Mouse (Mus musculus) limb, embryonic 10.5 days (tissue): ENCODE results near the gene Hikeshi. TPM values are rescaled to one million over a fixed set of nuclear protein-coding genes. Genes with fewer than 3 reads are reported as not detected.
A peak's percentile ranks its signal among the peaks of the same experiment; 100 is the strongest.

Experiments
- DNase-seq: peaks from one replicate; pipeline ENCODE4 v3.0.0-alpha.2; 2017; ENCODE audit warnings: low spot score
- H3K27ac ChIP-seq: fragments of 300-500 bp; sonication (generic); 2 replicates; pipeline ENCODE4 v1.5.1; 2016; ENCODE audit warnings: mild to moderate bottlenecking
- H3K27me3 ChIP-seq: fragments of 300-500 bp; sonication (generic); 2 replicates; pipeline ENCODE4 v1.6.1; 2016; ENCODE audit warnings: low read depth, mild to moderate bottlenecking; ENCODE audit not compliant: poor library complexity, severe bottlenecking
- H3K36me3 ChIP-seq: fragments of 300-500 bp; sonication (generic); 2 replicates; pipeline ENCODE4 v1.6.1; 2016; ENCODE audit warnings: mild to moderate bottlenecking, moderate library complexity
- H3K4me1 ChIP-seq: fragments of 300-500 bp; sonication (generic); 2 replicates; pipeline ENCODE4 v1.6.1; 2016
- H3K4me3 ChIP-seq: fragments of 300-500 bp; sonication (generic); 2 replicates; pipeline ENCODE4 v1.5.1; 2016; ENCODE audit warnings: mild to moderate bottlenecking, moderate library complexity
- H3K9me3 ChIP-seq: fragments of 300-500 bp; sonication (generic); replicated peaks from 2 replicates; pipeline ENCODE4 v1.6.1; 2016; ENCODE audit warnings: mild to moderate bottlenecking
- WGBS: fragments of 180-500 bp; shearing (Covaris S2); methylation state at CpG from one replicate; pipeline ENCODE4 v1.1.7; 2016; 5-methylcytosine and 5-hydroxymethylcytosine counted together
- polyA plus RNA-seq: library from polyadenylated mRNA; unstranded; fragments of >200 nt; fragmentation: Nextera tagmentation; extraction: Ambion mirVana; gene quantifications from 2 replicates; pipeline ENCODE4 v1.2.1, GENCODE M21; 2016

The Hikeshi gene
- polyA plus RNA-seq, 1 experiment from 2014 or later: 138 TPM

DNA sequence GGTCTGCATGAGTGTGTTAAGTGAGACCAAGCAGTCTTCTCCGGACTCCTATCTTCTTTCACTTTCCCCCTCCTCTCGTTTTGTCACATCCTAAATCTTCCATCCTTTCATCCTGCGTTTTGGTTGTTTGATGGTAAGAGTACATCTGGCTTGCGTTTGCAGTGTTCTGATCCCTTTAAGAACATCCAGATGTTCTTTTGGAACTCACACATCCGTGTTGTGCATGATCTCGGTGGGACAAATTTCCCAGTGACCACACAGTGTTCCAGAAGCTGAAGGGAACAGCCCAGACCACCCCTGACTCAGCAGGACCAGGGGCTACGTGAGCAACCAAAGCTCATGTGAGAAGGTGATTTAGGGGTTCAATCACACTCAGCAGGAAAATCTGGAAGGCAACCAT is 32.6 kb downstream of the Hikeshi start:
- Histone ChIP-seq H3K36me3 (no peaks in the 10 kb centered on the region), H3K27me3 (0 out of 2 replicates have a peak, but pooled peaks cover 3% of the 10 kb centered on the region), H3K4me3 (no peak overlapping the region), H3K27ac (0 out of 2 replicates have a peak overlapping the region, but pooled peaks have one; percentile 27), H3K4me1 (peaks cover 22% of the 10 kb centered on the region), H3K9me3 (no peaks in the 10 kb centered on the region)
- WGBS: 16% methylated on average over 7 of the region's 7 CpGs
- DNase-seq: peak; percentile 50

DNA sequence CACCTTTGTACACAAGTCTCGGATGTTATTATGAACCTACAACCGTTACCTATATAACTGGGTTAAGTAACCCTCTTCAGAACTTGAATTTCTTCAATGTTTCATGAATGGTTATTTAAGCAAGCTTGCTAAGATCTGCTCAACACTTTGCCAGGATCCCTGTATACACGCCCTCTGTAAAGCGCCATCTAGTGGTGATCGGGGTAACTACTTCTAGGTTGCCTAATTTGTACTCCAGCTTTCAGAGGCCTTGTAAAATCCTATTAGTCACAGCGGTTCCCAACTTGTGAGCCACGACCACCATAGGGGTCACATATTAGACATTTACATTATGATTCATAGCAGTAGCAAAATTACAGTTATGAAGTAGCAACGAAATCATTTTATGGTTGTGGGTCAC is 33.1 kb downstream of the Hikeshi start:
- DNase-seq: peak; percentile 79
- Histone ChIP-seq H3K4me1 (peaks cover 24% of the 10 kb centered on the region), H3K36me3 (no peaks in the 10 kb centered on the region), H3K27me3 (0 out of 2 replicates have a peak, but pooled peaks cover 3% of the 10 kb centered on the region), H3K27ac (no peak overlapping the region), H3K4me3 (no peak overlapping the region), H3K9me3 (no peaks in the 10 kb centered on the region)
- WGBS: 20% methylated on average over 8 of the region's 8 CpGs

DNA sequence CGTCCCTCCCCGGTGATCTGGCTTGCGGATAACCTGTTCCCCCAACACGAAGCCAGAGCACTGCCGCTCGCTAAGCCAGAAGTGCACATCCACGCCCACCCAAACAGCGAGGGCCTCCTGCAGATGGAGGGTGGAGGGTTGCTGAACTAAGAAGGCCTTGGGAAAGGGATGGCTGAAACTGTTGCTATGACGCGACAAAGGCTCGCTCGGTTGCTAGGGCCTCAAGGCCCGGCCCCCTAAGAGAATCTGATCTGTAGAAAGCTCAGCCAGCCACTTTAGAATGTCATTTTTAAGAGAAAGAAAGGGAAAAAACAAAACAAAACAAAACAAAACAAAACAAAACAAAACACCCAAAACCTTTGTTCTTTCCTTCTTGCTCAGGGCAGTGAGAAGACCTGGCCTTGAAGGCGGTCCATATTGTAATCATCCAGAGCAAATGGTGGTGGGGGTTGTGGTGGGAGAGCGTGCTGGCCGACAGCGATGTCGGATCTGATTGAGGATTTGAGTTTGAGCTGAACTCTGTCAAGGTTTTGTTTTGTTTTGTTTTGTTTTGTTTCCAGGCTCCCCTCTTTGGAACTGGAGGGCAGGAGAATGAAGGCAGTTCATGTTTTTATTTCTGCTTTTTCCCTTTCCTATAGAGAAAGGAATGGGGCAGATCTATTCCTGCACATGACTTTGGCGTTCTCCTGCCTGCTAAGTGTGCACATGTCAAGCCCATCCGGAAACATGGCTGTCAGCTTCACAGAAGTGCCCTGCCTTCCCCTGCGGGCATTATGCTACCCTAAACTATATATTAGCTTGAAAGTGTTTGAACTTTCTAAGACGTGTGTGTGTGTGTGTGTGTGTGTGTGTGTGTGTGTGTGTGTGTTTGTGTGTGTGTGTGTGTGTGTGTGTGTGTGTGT is 37.3 kb downstream of the Hikeshi start, which contains the start of gene Ccdc81:
Ccdc81 (minus strand) TSS at position 188 of the 902 bp plus-strand sequence.
- peaks cover 14% of the 10 kb centered on the region for H3K4me1 ChIP-seq
- 44% methylated on average over 22 of the region's 22 CpGs for WGBS
- no peak within 1 kb of the TSS for H3K27ac ChIP-seq
- no peak for DNase-seq
- peaks cover 7% of the 10 kb centered on the region; the same call in 1 of the 2 replicates for H3K27me3 ChIP-seq
- no peaks in the 10 kb centered on the region for H3K9me3 ChIP-seq
- peak within 1 kb of the TSS; percentile 2; the same call in 1 of the 2 replicates for H3K4me3 ChIP-seq
- H3K36me3 ChIP-seq: no peaks in the 10 kb centered on the region

DNA sequence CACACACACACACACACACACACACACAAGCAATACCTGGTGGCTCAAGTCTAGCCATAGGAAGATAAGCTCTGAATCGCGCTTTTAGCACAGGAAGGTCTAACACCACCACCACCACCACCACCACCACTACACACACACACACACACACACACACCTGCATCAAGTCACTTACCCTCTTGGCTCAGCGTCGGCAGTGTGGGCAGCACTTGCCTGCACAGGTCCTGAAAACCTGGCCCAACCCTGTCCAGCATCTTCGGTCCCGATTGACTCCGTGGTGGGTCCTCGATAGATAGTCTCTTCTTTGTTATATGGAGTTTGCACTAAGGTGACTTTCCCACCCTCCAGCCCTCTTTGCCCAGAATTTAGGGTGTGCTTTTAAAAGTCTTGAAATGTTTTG is 38.0 kb downstream of the Hikeshi start:
- no peaks in the 10 kb centered on the region for H3K36me3 ChIP-seq
- no peaks in the 10 kb centered on the region for H3K9me3 ChIP-seq
- H3K4me3 ChIP-seq: no peak overlapping the region
- DNase-seq: no peak
- H3K4me1 ChIP-seq: peaks cover 8% of the 10 kb centered on the region; the same call in 1 of the 2 replicates
- H3K27me3 ChIP-seq: peaks cover 7% of the 10 kb centered on the region; the same call in 1 of the 2 replicates
- 83% methylated on average over 8 of the region's 8 CpGs for WGBS
- no peak overlapping the region for H3K27ac ChIP-seq

DNA sequence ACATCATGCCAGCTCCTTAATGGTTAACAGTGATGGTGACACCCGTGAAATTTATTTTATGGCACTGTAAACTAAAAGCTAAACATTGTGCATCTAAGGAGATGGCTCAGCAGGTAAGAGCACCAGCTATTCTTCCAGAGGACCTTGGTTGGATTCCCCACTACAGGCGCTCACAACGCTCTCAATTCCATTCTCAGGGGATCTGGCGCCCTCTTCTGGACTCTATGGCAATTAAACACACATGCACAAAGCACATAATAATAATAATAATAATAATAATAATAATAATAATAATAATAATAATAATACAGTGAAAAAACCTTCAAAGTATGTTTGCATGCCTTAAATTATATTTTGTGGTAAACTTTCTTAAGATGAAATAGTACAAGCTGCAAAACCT is 49.1 kb downstream of the Hikeshi start:
- Histone ChIP-seq H3K36me3 (no peaks in the 10 kb centered on the region), H3K27ac (no peak overlapping the region), H3K27me3 (no peaks in the 10 kb centered on the region), H3K4me3 (no peak overlapping the region), H3K4me1 (no peaks in the 10 kb centered on the region), H3K9me3 (no peaks in the 10 kb centered on the region)
- DNase-seq: no peak
- WGBS: 34% methylated on average over 4 of the region's 4 CpGs

DNA sequence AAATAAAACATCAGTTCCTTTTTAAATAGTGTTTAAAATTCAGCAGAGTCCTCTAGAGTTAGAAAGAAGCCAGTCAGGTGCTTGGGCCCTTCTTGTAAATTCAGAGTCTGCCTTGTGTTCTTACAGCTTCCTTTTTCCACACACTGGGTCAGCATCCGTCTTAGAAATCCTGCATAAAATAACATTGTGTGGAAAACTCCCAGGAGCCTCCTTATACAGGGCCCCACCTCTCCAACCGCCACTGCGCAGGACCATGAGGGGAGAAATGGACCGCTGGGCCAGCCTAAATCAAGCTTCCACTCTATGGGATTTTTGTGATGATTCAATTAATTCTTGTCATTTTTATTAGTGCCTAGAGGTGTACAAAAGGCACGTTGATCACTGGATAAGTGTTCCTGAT is 49.6 kb downstream of the Hikeshi start:
- DNase-seq: no peak
- WGBS: 85% methylated on average over 5 of the region's 5 CpGs
- H3K36me3 ChIP-seq: no peaks in the 10 kb centered on the region
- H3K4me1 ChIP-seq: no peaks in the 10 kb centered on the region
- H3K9me3 ChIP-seq: no peaks in the 10 kb centered on the region
- no peak overlapping the region for H3K4me3 ChIP-seq
- no peak overlapping the region for H3K27ac ChIP-seq
- H3K27me3 ChIP-seq: no peaks in the 10 kb centered on the region

- H3K36me3 ChIP-seq: no peaks in the 10 kb centered on the region
- no peaks in the 10 kb centered on the region for H3K9me3 ChIP-seq
- no peak overlapping the region for H3K27ac ChIP-seq
- H3K27me3 ChIP-seq: no peaks in the 10 kb centered on the region
- no peaks in the 10 kb centered on the region for H3K4me1 ChIP-seq
- no peak overlapping the region for H3K4me3 ChIP-seq
- 67% methylated on average over 3 of the region's 3 CpGs for WGBS
- DNase-seq: no peak
Observed at GRCm38 (mm10) chr7:89884551-89884950, 56.5 kb downstream of the Hikeshi start.

DNA sequence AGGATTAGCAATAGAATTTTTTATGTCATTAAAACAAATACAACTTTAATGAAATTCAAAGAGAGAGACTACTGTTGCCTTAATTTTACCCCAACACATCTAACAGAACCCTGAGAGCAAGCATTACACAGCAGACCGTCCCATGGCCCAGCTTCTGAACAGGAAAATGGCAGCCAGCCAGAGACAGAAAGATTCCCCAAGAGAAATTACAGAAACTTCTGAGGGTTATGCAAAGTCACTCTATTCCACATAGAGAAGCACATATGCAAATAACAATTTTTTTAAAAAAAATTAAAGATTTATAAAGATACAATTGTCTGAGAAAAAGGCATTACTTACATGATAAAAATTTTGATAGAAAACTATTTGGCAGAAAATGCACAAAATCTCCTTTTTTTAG is 61.3 kb downstream of the Hikeshi start:
- H3K27ac ChIP-seq: no peak overlapping the region
- no peak overlapping the region for H3K4me3 ChIP-seq
- no peaks in the 10 kb centered on the region for H3K27me3 ChIP-seq
- no peaks in the 10 kb centered on the region for H3K36me3 ChIP-seq
- no peak for DNase-seq
- no peaks in the 10 kb centered on the region for H3K9me3 ChIP-seq
- WGBS: 96% methylated on average over 1 of the region's 1 CpGs
- no peaks in the 10 kb centered on the region for H3K4me1 ChIP-seq

Other genes starting within 250 kb of the Hikeshi start
- 0.08 TPM in 1 of 2 replicates, not detected in the other for gene Ccdc81, start 37.6 kb downstream of the Hikeshi start, polyA plus RNA-seq
- 101 and 102 TPM in 2 replicates for gene Eed, start 39.8 kb upstream of the Hikeshi start, polyA plus RNA-seq
- gene Picalm, start 189.0 kb upstream of the Hikeshi start, polyA plus RNA-seq: 20.6 and 25.4 TPM in 2 replicates